Mouse (Mus musculus) testis, postnatal 10 days (tissue): ENCODE data around the gene Donson.
A peak's percentile ranks its signal among the peaks of the same experiment; 100 is the strongest.

Experiments used
- DNase-seq: peaks from one replicate; pipeline ENCODE4 v3.0.0; 2021; ENCODE audit warnings: low spot score

Gene Donson

GRCm38 (mm10) chr16:91688619-91689334 is at the start of gene Donson:
Donson (minus strand) TSS chr16:91688770.
- DNase-seq, result peak; percentile 98

- no peak for DNase-seq
Observed at GRCm38 (mm10) chr16:91736046-91736816, 47.7 kb upstream of the Donson start.

GRCm38 (mm10) chr16:91734771-91735170 is 46.2 kb upstream of the Donson start:
- no peak for DNase-seq

GRCm38 (mm10) chr16:91732816-91733215 is 44.2 kb upstream of the Donson start:
- DNase-seq, result no peak

- DNase-seq, result no peak
Observed at GRCm38 (mm10) chr16:91730446-91730845, 41.9 kb upstream of the Donson start.

- DNase-seq, result peak; percentile 71
Observed at GRCm38 (mm10) chr16:91729821-91730441, 41.4 kb upstream of the Donson start.

GRCm38 (mm10) chr16:91729066-91729482 is 40.5 kb upstream of the Donson start, which contains the start of gene Itsn1:
Itsn1 (plus strand) TSS chr16:91729281.
- DNase-seq, result peak; percentile 99

GRCm38 (mm10) chr16:91728123-91729065 is 39.8 kb upstream of the Donson start, which contains the start of gene Cryzl1:
Cryzl1 (minus strand) TSS chr16:91728975.
- peak; percentile 95 for DNase-seq

GRCm38 (mm10) chr16:91727433-91727832 is 38.9 kb upstream of the Donson start:
- no peak for DNase-seq

- peak; percentile 74 for DNase-seq
Observed at GRCm38 (mm10) chr16:91724247-91724646, 35.7 kb upstream of the Donson start.

GRCm38 (mm10) chr16:91717399-91717798 is 28.8 kb upstream of the Donson start:
- no peak for DNase-seq

GRCm38 (mm10) chr16:91716927-91717349 is 28.4 kb upstream of the Donson start:
- DNase-seq, result no peak

- DNase-seq, result no peak
Observed at GRCm38 (mm10) chr16:91710241-91710640, 21.7 kb upstream of the Donson start.

GRCm38 (mm10) chr16:91704603-91705340 is 16.2 kb upstream of the Donson start:
- no peak for DNase-seq

GRCm38 (mm10) chr16:91702771-91703188 is 14.2 kb upstream of the Donson start:
- DNase-seq, result no peak

GRCm38 (mm10) chr16:91701908-91702307 is 13.3 kb upstream of the Donson start:
- no peak for DNase-seq

- no peak for DNase-seq
Observed at GRCm38 (mm10) chr16:91698995-91699394, 10.4 kb upstream of the Donson start.

- DNase-seq, result no peak
Observed at GRCm38 (mm10) chr16:91695108-91695755, 6.7 kb upstream of the Donson start.

- peak; percentile 88 for DNase-seq
Observed at GRCm38 (mm10) chr16:91694455-91695084, 6.0 kb upstream of the Donson start.

GRCm38 (mm10) chr16:91689791-91690190 is 1.2 kb upstream of the Donson start:
- DNase-seq, result no peak
